Mouse (Mus musculus) embryonic fibroblast, embryonic 13.5 days (primary cell): ENCODE measurements at regions not wholly inside any gene's neighbourhood (a gene's known extent, or its start where the extent isn't known, plus 50 kb on each side); places are given as distances from the start of the nearest gene placed in this dataset.

Experiments
- CTCF ChIP-seq: IDR thresholded peaks from 2 replicates; pipeline ENCODE4 v1.5.1; 2011; ENCODE audit warnings: mild to moderate bottlenecking, control low read depth, low read length, moderate library complexity, borderline replicate concordance; ENCODE audit not compliant: insufficient read depth
- POLR2A ChIP-seq: IDR thresholded peaks from 2 replicates; pipeline ENCODE4 v1.6.1; 2011; ENCODE audit warnings: low read depth, mild to moderate bottlenecking, control low read depth, low read length, moderate library complexity

- TF ChIP-seq CTCF (no peak), POLR2A (no peak)
Observed at GRCm38 (mm10) chr12:97142720-97143119, 1116.5 kb downstream of the Galc start.
